Comparison of ENCODE assay signal across 28 mouse cellular contexts in the genomic region with DNA sequence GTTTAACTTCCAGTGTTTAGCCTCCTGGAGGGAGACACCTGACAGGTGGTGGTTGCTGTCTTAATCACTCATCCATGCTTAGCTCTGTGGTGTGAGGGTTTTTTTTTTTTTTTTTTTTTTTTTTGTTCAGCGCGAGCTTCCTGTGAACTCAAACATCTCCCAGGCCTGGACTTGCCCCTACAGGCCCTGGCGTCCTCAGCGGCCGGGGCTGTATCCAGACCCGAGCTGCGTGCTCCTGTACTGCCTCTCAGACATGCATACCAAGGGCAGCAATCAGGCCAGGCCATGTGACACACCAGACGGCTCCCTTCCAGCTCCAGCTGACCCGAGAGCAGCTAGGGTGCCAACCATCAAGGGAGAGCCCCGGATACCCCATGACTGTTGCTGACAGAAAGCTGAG. TPM values are rescaled to one million over a fixed set of nuclear protein-coding genes. Genes with fewer than 3 reads are reported as not detected.
DNase-seq lines count a peak whose midpoint lies in the region; ATAC-seq and TF ChIP-seq lines count a peak whose summit lies in the region.
"Had no signal": no experiment of that assay in that cellular context is flagged by ENCODE, and none has a peak within 500 bp of the region (broad histone marks: within the 10 kb centered on the region; RNA-seq: fewer than 3 reads in every experiment).

No protein-coding gene starts in this region.

- H3K9ac ChIP-seq in CH12.LX (ENCODE audit: insufficient read depth, low read depth) (no peak overlapping the region), ES-Bruce4 (ENCODE audit: low read depth, poor library complexity, severe bottlenecking) (0 out of 2 replicates have a peak overlapping the region, but pooled peaks have one; percentile 3)
- no peak overlapping the region for H3K9ac ChIP-seq in stomach, embryonic 16.5 days (ENCODE audit: low read length)
- H3K9ac ChIP-seq in midbrain, embryonic 14.5 days (replicated peaks; ENCODE audit: low read length) = no peak overlapping the region
- H3K9ac ChIP-seq: heart, embryonic 12.5 days; hindbrain, embryonic 15.5 days; liver, postnatal 0 days had no signal

- TF ChIP-seq EP300 in CH12.LX (IDR thresholded peaks at IDR 0.05; ENCODE audit: low read length) (peak; percentile 79), ES-Bruce4 (IDR thresholded peaks at IDR 0.05; ENCODE audit: insufficient read depth, low read depth, low read length) (no peak)

- H3K36me3 ChIP-seq in CH12.LX (replicated peaks in 1 of 2; ENCODE audit: control insufficient read depth in 1 of 2, insufficient read depth in 1 of 2, low read length in 1 of 2) (peaks cover 51 to 90% of the 10 kb centered on the region in 2 experiments), ES-Bruce4 (ENCODE audit: control insufficient read depth, insufficient read depth, low read length, poor library complexity, severe bottlenecking) (no peaks in the 10 kb centered on the region)
- H3K36me3 ChIP-seq in stomach, embryonic 16.5 days (ENCODE audit: control insufficient read depth, insufficient read depth, low read length) = peaks cover 21% of the 10 kb centered on the region
- H3K36me3 ChIP-seq in midbrain, embryonic 14.5 days (ENCODE audit: control insufficient read depth, insufficient read depth, low read length) = peaks cover 36% of the 10 kb centered on the region

- peaks cover 12% of the 10 kb centered on the region for H3K9me3 ChIP-seq in CH12.LX (replicated peaks; ENCODE audit: low read length)
- no peaks in the 10 kb centered on the region for H3K9me3 ChIP-seq in ES-Bruce4 (replicated peaks; ENCODE audit: control insufficient read depth, insufficient read depth, low read length, poor library complexity, severe bottlenecking)
- no peaks in the 10 kb centered on the region for H3K9me3 ChIP-seq in stomach, embryonic 16.5 days (replicated peaks; ENCODE audit: control insufficient read depth, low read length)
- H3K9me3 ChIP-seq in midbrain, embryonic 14.5 days (ENCODE audit: control insufficient read depth, low read length) = no peaks in the 10 kb centered on the region
- H3K9me3 ChIP-seq: forebrain, embryonic 10.5 days; heart, embryonic 12.5 days; hindbrain, embryonic 15.5 days had no signal

- TF ChIP-seq CTCF in CH12.LX (conservative IDR thresholded peaks at IDR 0.05 in 1 of 2, IDR thresholded peaks at IDR 0.05 in 1 of 2; ENCODE audit: low read depth in 2 of 2, low read length in 2 of 2) (no peak), ES-Bruce4 (IDR thresholded peaks at IDR 0.05; ENCODE audit: low read depth, low read length) (no peak)

- H3K79me2 ChIP-seq in CH12.LX (replicated peaks; ENCODE audit: control insufficient read depth, extremely low read depth, insufficient read depth, poor library complexity, severe bottlenecking) = no peaks in the 10 kb centered on the region

- H3K4me1 ChIP-seq in CH12.LX (ENCODE audit: control insufficient read depth in 1 of 2, insufficient read depth in 2 of 2) (peaks cover 22 to 81% of the 10 kb centered on the region in 2 experiments), ES-Bruce4 (ENCODE audit: control insufficient read depth, insufficient read depth, low read length) (no peaks in the 10 kb centered on the region)
- H3K4me1 ChIP-seq in stomach, embryonic 16.5 days (ENCODE audit: control insufficient read depth, insufficient read depth, low read length) = peaks cover 7% of the 10 kb centered on the region; the same call in 1 of the 2 replicates
- H3K4me1 ChIP-seq in midbrain, embryonic 14.5 days (ENCODE audit: control insufficient read depth, insufficient read depth, low read length) = no peaks in the 10 kb centered on the region

- TF ChIP-seq POLR2A in CH12.LX (IDR thresholded peaks at IDR 0.05; ENCODE audit: low read depth, low read length) = no peak; the same call in 1 of the 2 replicates
- no peak for TF ChIP-seq POLR2A in ES-Bruce4 (IDR thresholded peaks at IDR 0.05; ENCODE audit: insufficient read depth, low read length)

- H3K27me3 ChIP-seq in CH12.LX (replicated peaks) = no peaks in the 10 kb centered on the region
- H3K27me3 ChIP-seq in ES-Bruce4 (ENCODE audit: control insufficient read depth, insufficient read depth, low read length, poor library complexity, severe bottlenecking) = no peaks in the 10 kb centered on the region
- no peaks in the 10 kb centered on the region for H3K27me3 ChIP-seq in stomach, embryonic 16.5 days (ENCODE audit: control insufficient read depth, insufficient read depth, low read length)
- no peaks in the 10 kb centered on the region for H3K27me3 ChIP-seq in midbrain, embryonic 14.5 days (ENCODE audit: control insufficient read depth, insufficient read depth, low read length)
- H3K27me3 ChIP-seq: heart, embryonic 12.5 days; hindbrain, embryonic 15.5 days had no signal

- H3K4me2 ChIP-seq in CH12.LX (ENCODE audit: insufficient read depth, low read depth, poor library complexity, severe bottlenecking) = peak overlapping the region; percentile 13; the same call in 1 of the 2 replicates
- no peak overlapping the region for H3K4me2 ChIP-seq in stomach, embryonic 16.5 days (ENCODE audit: low read depth, low read length)
- H3K4me2 ChIP-seq in midbrain, embryonic 14.5 days (ENCODE audit: low read length) = no peak overlapping the region
- H3K4me2 ChIP-seq: heart, embryonic 12.5 days; hindbrain, embryonic 15.5 days; midbrain, embryonic 11.5 days had no signal

- no peak for ATAC-seq in stomach, embryonic 16.5 days (ENCODE audit: insufficient read depth, low FRiP score)
- ATAC-seq in midbrain, embryonic 14.5 days (ENCODE audit: low FRiP score, low TSS enrichment) = no peak
- ATAC-seq: forebrain, embryonic 16.5 days; liver, postnatal 0 days; lung, postnatal 0 days had no signal

- in situ Hi-C loops in CH12.LX (cut with MboI; ENCODE audit: low pct_ligation_motif_present, low pct_unique_long_range_greater_than_20kb, low sequenced_read_pairs) = loop anchor here (5.0 kb wide), 2 partner anchors 35 to 80 kb away; no protein-coding TSS in a partner anchor

- no peak for TF ChIP-seq RAD21 in CH12.LX (IDR thresholded peaks at IDR 0.05; ENCODE audit: low read depth, low read length)

- no peak overlapping the region for H3K4me3 ChIP-seq in CH12.LX (replicated peaks in 1 of 3; ENCODE audit: low read depth in 2 of 3, low read length in 2 of 3, poor library complexity in 1 of 3)
- no peak overlapping the region for H3K4me3 ChIP-seq in ES-Bruce4 (ENCODE audit: low read depth, low read length)
- no peak overlapping the region for H3K4me3 ChIP-seq in stomach, embryonic 16.5 days (replicated peaks; ENCODE audit: low read length)
- H3K4me3 ChIP-seq in midbrain, embryonic 14.5 days (replicated peaks; ENCODE audit: low read depth, low read length) = no peak overlapping the region
- H3K4me3 ChIP-seq: forebrain, embryonic 10.5 days; heart, embryonic 12.5 days; hindbrain, embryonic 15.5 days; layer of hippocampus, adult 2 months had no signal

- H3K27ac ChIP-seq in CH12.LX (ENCODE audit: insufficient read depth, low read depth) = peak overlapping the region; percentile 66
- H3K27ac ChIP-seq in ES-Bruce4 (ENCODE audit: insufficient read depth, low read length) = no peak overlapping the region
- H3K27ac ChIP-seq in stomach, embryonic 16.5 days (ENCODE audit: low read length) = peak overlapping the region; percentile 38
- no peak overlapping the region for H3K27ac ChIP-seq in midbrain, embryonic 14.5 days (replicated peaks; ENCODE audit: low read depth, low read length)
- H3K27ac ChIP-seq: forebrain, embryonic 10.5 days; hindbrain, embryonic 15.5 days; layer of hippocampus, adult 2 months had no signal

- DNase-seq in kidney, adult 18-20 months = peak; percentile 37
- no peak for DNase-seq in kidney, postnatal 4 days
- peak; percentile 66 for DNase-seq in CH12.LX (ENCODE audit: extremely low read depth)
- no peak for DNase-seq in midbrain, embryonic 14.5 days
- DNase-seq in left cerebral cortex, adult 8-10 months (ENCODE audit: low spot score in 2 of 2) = no peak
- DNase-seq: cerebellum, adult 11 months; cerebellum, adult 9-11 months; heart, postnatal 4 days; liver, postnatal 0 days had no signal

- WGBS in stomach, embryonic 16.5 days = 69% methylated on average over 10 of the region's 10 CpGs
- 91% methylated on average over 10 of the region's 10 CpGs for WGBS in midbrain, embryonic 14.5 days

- dilution Hi-C loops in CH12.LX (cut with MboI; ENCODE audit: extremely low pct_ligation_motif_present, extremely low pct_unique_long_range_greater_than_20kb, low sequenced_read_pairs) = no loop called here

TF ChIP-seq in CH12.LX, 34 proteins besides CTCF, POLR2A, EP300 and RAD21 (continues in another document):
- TF ChIP-seq SIN3A (IDR thresholded peaks at IDR 0.05; ENCODE audit: low read length) = 0 out of 2 replicates have a peak, but pooled peaks have one; percentile 48
- TF ChIP-seq ELF1 (IDR thresholded peaks at IDR 0.05; ENCODE audit: low read depth, low read length) = 0 out of 2 replicates have a peak, but pooled peaks have one; percentile 20
- no peak; the same call in 1 of the 2 replicates for TF ChIP-seq MYC (IDR thresholded peaks at IDR 0.05; ENCODE audit: low read depth, low read length)

RNA-seq across cellular contexts. Expression of a gene that starts 18.7 kb away (rescaled TPM):
- total RNA-seq in CH12.LX (2012; rRNA removed) (not detected in 2 replicates), CH12.LX (2014; rRNA removed) (not detected in 2 replicates)
- polyA plus RNA-seq in CH12.LX (2012; ENCODE audit: insufficient read length, low read depth) (not detected in 2 replicates), ES-Bruce4 (2011; ENCODE audit: insufficient read depth, insufficient read length, low read depth, missing spikeins) (not detected in 2 replicates)
- not detected in 2 replicates for polyA plus RNA-seq in stomach, embryonic 16.5 days (2015; fragmentation: Nextera tagmentation; extraction: Ambion mirVana)
- 0.25 and 0.27 TPM in 2 replicates for polyA plus RNA-seq in midbrain, embryonic 14.5 days (2014; fragmentation: Nextera tagmentation; extraction: Ambion mirVana)
- 1 to 10 TPM in 3 of 4 experiments, under 1 TPM in 1; 0.67 to 2.3 (median 1.5) TPM for total RNA-seq in left cerebral cortex, adult 8-10 months (2022)
- total RNA-seq: adrenal gland, postnatal 4 days; heart, postnatal 4 days; liver, adult 2 months; neutrophil, adult 5-6 weeks had no signal
- polyA plus RNA-seq: C2C12; embryonic facial prominence, embryonic 11.5 days; forebrain, embryonic 10.5 days; forebrain, embryonic 16.5 days; heart, embryonic 12.5 days; intestine, embryonic 14.5 days; kidney, embryonic 16.5 days; limb, embryonic 11.5 days; liver, adult 2 months; liver, postnatal 0 days; lung, postnatal 0 days; midbrain, embryonic 11.5 days; small intestine, adult 2 months had no signal

RNA-seq across cellular contexts. Expression of a gene that starts 28.5 kb away (rescaled TPM):
- not detected in 2 replicates for total RNA-seq in CH12.LX (2012; rRNA removed)
- not detected in 2 replicates for total RNA-seq in CH12.LX (2014; rRNA removed)
- polyA plus RNA-seq in CH12.LX (2012; ENCODE audit: insufficient read length, low read depth) = not detected in 2 replicates
- polyA plus RNA-seq in ES-Bruce4 (2011; ENCODE audit: insufficient read depth, insufficient read length, low read depth, missing spikeins) = 2.0 and 2.2 TPM in 2 replicates
- 0.67 and 0.83 TPM in 2 replicates for polyA plus RNA-seq in stomach, embryonic 16.5 days (2015; fragmentation: Nextera tagmentation; extraction: Ambion mirVana)
- 0.88 and 2.1 TPM in 2 replicates for polyA plus RNA-seq in midbrain, embryonic 14.5 days (2014; fragmentation: Nextera tagmentation; extraction: Ambion mirVana)
- 1 to 10 TPM; 1.7 to 2.8 (median 2.3) TPM for total RNA-seq in left cerebral cortex, adult 8-10 months (2022)
- total RNA-seq: granulocyte monocyte progenitor cell, adult 5-6 weeks; heart, postnatal 4 days; liver, adult 2 months; neutrophil, adult 5-6 weeks had no signal
- polyA plus RNA-seq: heart, embryonic 12.5 days; liver, adult 2 months had no signal

RNA-seq across cellular contexts. Expression of a gene that starts 30.4 kb away (rescaled TPM):
- total RNA-seq in CH12.LX (2012; rRNA removed) (9.9 TPM in 2 replicates), CH12.LX (2014; rRNA removed) (4.2 and 4.5 TPM in 2 replicates)
- polyA plus RNA-seq in CH12.LX (2012; ENCODE audit: insufficient read length, low read depth) (9.0 and 11.2 TPM in 2 replicates), ES-Bruce4 (2011; ENCODE audit: insufficient read depth, insufficient read length, low read depth, missing spikeins) (2.2 and 3.3 TPM in 2 replicates)
- polyA plus RNA-seq in stomach, embryonic 16.5 days (2015; fragmentation: Nextera tagmentation; extraction: Ambion mirVana) = 4.2 and 4.9 TPM in 2 replicates
- 3.0 and 3.4 TPM in 2 replicates for polyA plus RNA-seq in midbrain, embryonic 14.5 days (2014; fragmentation: Nextera tagmentation; extraction: Ambion mirVana)
- 1 to 10 TPM; 3.1 to 6.5 (median 5.0) TPM for total RNA-seq in left cerebral cortex, adult 8-10 months (2022)

Comparison
In these comparisons a context has a peak if more than half of its experiments do, and no peak if none do; other contexts are left out.
1. DNase-seq: peak in kidney, adult 18-20 months (single experiment) and CH12.LX (single experiment); none in kidney, postnatal 4 days (0 of 2), midbrain, embryonic 14.5 days (single experiment) and left cerebral cortex, adult 8-10 months (0 of 2).
2. H3K27ac ChIP-seq: peak in CH12.LX (single experiment) and stomach, embryonic 16.5 days (single experiment); none in ES-Bruce4 (single experiment) and midbrain, embryonic 14.5 days (single experiment).